Mouse (Mus musculus): ENCODE results near the gene Mettl6. TPM values are rescaled to one million over a fixed set of nuclear protein-coding genes. Genes with fewer than 3 reads are reported as not detected.

Mettl6 gene
- polyA plus RNA-seq, 1 experiment from 2014 or later, result 38.7 TPM

GRCm38 (mm10) chr14:31509911-31510310 lies 15.1 kb upstream of the Mettl6 start:
- ATAC-seq (ENCODE audit: extremely low read depth, insufficient number of reproducible peaks, low FRiP score, low TSS enrichment), result no peak
- Histone ChIP-seq H3K9ac (no peak overlapping the region), H3K27me3 (replicated peaks) (no peaks in the 10 kb centered on the region), H3K9me3 (peaks cover 8% of the 10 kb centered on the region; the same call in 1 of the 2 replicates), H3K4me1 (0 out of 2 replicates have a peak, but pooled peaks cover 6% of the 10 kb centered on the region), H3K4me3 (no peak overlapping the region), H3K36me3 (peaks cover 68% of the 10 kb centered on the region), H3K27ac (replicated peaks) (no peak overlapping the region), H3K4me2 (no peak overlapping the region)
- WGBS, result 90% methylated on average over 2 of the region's 2 CpGs

DNA sequence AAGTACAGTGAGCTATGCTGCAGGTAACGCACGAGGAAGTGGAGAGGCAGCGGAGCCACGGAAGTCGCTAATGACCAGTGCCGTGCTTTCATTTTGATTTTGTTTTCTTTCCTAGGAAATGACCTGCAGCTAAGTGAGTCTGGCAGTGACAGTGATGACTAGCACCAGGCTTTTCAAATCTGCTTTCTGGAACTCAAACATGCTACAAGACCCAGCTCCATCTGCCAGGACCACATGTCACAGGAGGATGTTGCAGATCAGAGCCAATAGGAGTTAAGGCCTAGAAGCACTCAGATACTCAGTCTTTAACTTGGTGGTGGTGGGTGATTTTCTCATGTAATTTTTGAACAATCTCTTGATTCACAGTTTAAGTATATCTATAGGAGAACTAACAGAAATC lies 11.6 kb upstream of the Mettl6 start:
- Histone ChIP-seq H3K27me3 (replicated peaks) (no peaks in the 10 kb centered on the region), H3K4me3 (no peak overlapping the region), H3K4me2 (no peak overlapping the region), H3K9ac (no peak overlapping the region), H3K9me3 (no peaks in the 10 kb centered on the region), H3K27ac (replicated peaks) (no peak overlapping the region), H3K4me1 (0 out of 2 replicates have a peak, but pooled peaks cover 6% of the 10 kb centered on the region), H3K36me3 (peaks cover 92% of the 10 kb centered on the region)
- ATAC-seq (ENCODE audit: extremely low read depth, insufficient number of reproducible peaks, low FRiP score, low TSS enrichment), result no peak
- 92% methylated on average over 6 of the region's 6 CpGs for WGBS

GRCm38 (mm10) chr14:31503406-31503805 lies 8.6 kb upstream of the Mettl6 start:
- Histone ChIP-seq H3K9me3 (no peaks in the 10 kb centered on the region), H3K4me2 (no peak overlapping the region), H3K9ac (no peak overlapping the region), H3K27me3 (replicated peaks) (no peaks in the 10 kb centered on the region), H3K4me1 (0 out of 2 replicates have a peak, but pooled peaks cover 3% of the 10 kb centered on the region), H3K36me3 (peaks cover 97% of the 10 kb centered on the region), H3K4me3 (no peak overlapping the region), H3K27ac (replicated peaks) (no peak overlapping the region)
- ATAC-seq (ENCODE audit: extremely low read depth, insufficient number of reproducible peaks, low FRiP score, low TSS enrichment), result no peak
- 84% methylated on average over 13 of the region's 13 CpGs for WGBS

DNA sequence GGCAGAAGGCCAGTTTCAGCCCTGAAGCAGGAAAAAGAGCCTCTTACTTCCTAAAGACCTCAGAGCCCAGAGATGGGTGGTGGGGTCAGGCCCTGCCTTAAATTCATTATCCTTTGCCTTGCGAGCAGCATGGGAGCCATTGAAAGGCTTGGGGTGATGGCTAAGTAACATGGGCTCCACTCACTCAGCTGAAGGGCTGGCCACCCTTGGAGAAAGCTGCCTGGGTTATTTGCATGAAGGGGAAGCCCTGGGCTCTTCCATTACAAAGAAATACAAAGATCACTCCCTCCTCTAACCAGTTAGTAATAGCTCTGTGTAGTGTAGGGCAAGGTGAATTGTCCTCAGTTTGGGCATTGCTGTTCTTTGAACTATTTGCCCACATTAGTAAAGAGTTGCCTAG lies 4.7 kb upstream of the Mettl6 start:
- no peak for ATAC-seq (ENCODE audit: extremely low read depth, insufficient number of reproducible peaks, low FRiP score, low TSS enrichment)
- Histone ChIP-seq H3K9ac (no peak overlapping the region), H3K27me3 (replicated peaks) (no peaks in the 10 kb centered on the region), H3K27ac (replicated peaks) (no peak overlapping the region), H3K4me1 (peaks cover 28% of the 10 kb centered on the region), H3K4me3 (no peak overlapping the region), H3K4me2 (no peak overlapping the region), H3K9me3 (no peaks in the 10 kb centered on the region), H3K36me3 (peaks cover 64% of the 10 kb centered on the region)
- 88% methylated on average over 1 of the region's 1 CpGs for WGBS

DNA sequence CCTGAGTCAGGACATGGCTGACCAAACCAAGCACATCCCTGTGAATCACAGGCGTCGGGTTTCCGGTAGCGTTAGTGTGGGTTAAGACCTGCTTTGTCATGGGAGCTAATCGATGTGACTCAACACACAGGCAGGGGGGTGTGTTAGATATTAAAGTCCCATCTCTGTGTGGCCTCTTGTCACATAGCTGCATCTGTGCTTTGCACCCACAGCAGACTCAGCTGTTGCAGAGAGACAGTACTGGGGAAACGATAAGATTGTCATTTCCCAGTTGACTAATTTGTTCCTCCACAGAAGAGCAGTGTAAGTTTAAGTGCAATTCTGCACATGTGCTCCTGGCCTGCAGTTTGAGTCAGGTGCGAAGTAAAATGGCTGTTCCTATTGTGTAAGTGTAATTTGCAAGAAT lies 1.4 kb upstream of the Mettl6 start:
- 40% methylated on average over 7 of the region's 7 CpGs for WGBS
- peak overlapping the region; percentile 8; the same call in 1 of the 2 replicates for H3K27ac ChIP-seq (replicated peaks)
- ATAC-seq (ENCODE audit: extremely low read depth, insufficient number of reproducible peaks, low FRiP score, low TSS enrichment), result peak; percentile 34; the same call in 1 of the 2 replicates

DNA sequence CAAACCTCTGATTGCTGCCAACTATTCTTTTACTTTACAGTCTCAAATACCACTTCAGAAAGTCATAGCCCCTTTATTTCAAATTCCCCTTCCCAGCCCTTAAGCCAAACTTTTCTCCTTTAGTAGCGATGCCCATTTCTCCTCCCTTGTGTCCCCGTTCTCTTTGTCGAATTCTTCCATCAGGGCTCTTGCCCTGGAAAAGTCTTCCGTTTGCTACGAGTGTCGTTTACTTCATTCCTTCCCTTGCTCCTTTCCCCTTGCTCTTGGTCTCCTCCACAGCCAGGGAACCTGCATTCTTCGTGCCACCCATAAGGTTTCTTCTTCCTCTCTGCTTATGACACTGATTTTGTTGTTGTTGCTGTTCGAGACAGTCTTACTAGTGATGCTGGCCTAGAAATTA lies 698 bp upstream of the Mettl6 start:
- 3% methylated on average over 8 of the region's 8 CpGs for WGBS
- H3K4me1 ChIP-seq, result peaks cover 45% of the 10 kb centered on the region
- peak overlapping the region; percentile 89 for H3K4me2 ChIP-seq
- peak overlapping the region; percentile 94 for H3K9ac ChIP-seq
- no peaks in the 10 kb centered on the region for H3K27me3 ChIP-seq (replicated peaks)
- no peaks in the 10 kb centered on the region for H3K9me3 ChIP-seq
- H3K36me3 ChIP-seq, result peaks cover 52% of the 10 kb centered on the region
- peak overlapping the region; percentile 85 for H3K4me3 ChIP-seq
- ATAC-seq (ENCODE audit: extremely low read depth, insufficient number of reproducible peaks, low FRiP score, low TSS enrichment), result no peak
- H3K27ac ChIP-seq (replicated peaks), result peak overlapping the region; percentile 87

More for the DNA sequence above, 1.4 kb upstream of the Mettl6 start:
- Histone ChIP-seq H3K9ac (peak overlapping the region; percentile 94), H3K27me3 (replicated peaks) (no peaks in the 10 kb centered on the region), H3K9me3 (no peaks in the 10 kb centered on the region), H3K4me1 (peaks cover 45% of the 10 kb centered on the region), H3K4me3 (peak overlapping the region; percentile 85), H3K36me3 (peaks cover 52% of the 10 kb centered on the region), H3K4me2 (peak overlapping the region; percentile 89)

- H3K27ac ChIP-seq (replicated peaks), result peak within 1 kb of the TSS; percentile 87
- H3K4me1 ChIP-seq, result peaks cover 45% of the 10 kb centered on the region
- under 1% methylated on average over 37 of the region's 37 CpGs for WGBS
- peak within 1 kb of the TSS; percentile 85 for H3K4me3 ChIP-seq
- no peaks in the 10 kb centered on the region for H3K9me3 ChIP-seq
- H3K9ac ChIP-seq, result peak within 1 kb of the TSS; percentile 94
- peaks cover 51% of the 10 kb centered on the region for H3K36me3 ChIP-seq
- H3K27me3 ChIP-seq (replicated peaks), result no peaks in the 10 kb centered on the region
- H3K4me2 ChIP-seq, result peak within 1 kb of the TSS; percentile 89
- ATAC-seq (ENCODE audit: extremely low read depth, insufficient number of reproducible peaks, low FRiP score, low TSS enrichment), result no peak
Measured at GRCm38 (mm10) chr14:31494349-31494974, 378 bp downstream of the Mettl6 start, which contains the start of gene Eaf1. Gene Eaf1, plus strand, starts transcription at chr14:31494399.

DNA sequence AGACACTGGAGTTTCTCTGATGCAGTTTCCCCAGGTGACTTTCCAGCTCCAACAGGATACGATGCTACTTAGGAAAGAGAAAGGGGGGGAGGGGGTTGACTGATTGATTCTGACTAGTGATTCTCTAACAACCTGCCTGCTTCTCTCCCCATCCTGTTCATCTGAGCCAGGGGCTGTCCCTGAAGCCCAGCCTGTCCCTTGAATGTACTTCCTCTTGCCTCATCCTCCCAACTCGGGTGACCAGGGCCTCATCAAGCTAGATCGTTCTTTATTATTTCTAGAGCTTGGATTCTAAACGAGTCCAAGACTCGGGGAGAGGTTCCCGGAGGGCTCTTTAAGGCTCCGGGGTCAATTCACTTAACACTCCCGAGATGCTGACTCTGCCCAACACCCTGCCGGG lies 939 bp downstream of the Mettl6 start:
- peak overlapping the region; percentile 85 for H3K4me3 ChIP-seq
- ATAC-seq (ENCODE audit: extremely low read depth, insufficient number of reproducible peaks, low FRiP score, low TSS enrichment), result no peak
- H3K36me3 ChIP-seq, result peaks cover 53% of the 10 kb centered on the region

DNA sequence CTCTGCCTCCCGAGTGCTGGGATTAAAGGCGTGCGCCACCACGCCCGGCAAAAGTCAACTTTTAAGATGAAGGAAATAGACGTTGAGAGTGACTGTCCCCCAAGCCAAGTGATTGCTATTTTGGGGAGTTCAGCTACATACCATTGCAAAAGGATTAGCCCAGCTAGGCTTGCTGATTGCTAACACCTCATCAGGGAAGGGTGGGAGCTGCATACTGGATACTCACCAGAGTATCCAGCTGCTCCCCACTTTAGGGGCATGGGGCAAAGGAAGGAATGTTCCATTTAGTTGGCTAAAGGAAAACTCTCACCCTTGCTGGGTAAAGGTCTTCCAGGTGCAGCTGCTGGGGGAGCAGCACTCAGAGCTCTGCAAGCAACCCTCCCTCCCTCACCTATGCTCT lies 6.8 kb downstream of the Mettl6 start:
- Histone ChIP-seq H3K9me3 (no peaks in the 10 kb centered on the region), H3K4me3 (no peak overlapping the region), H3K36me3 (peaks cover 95% of the 10 kb centered on the region), H3K27me3 (replicated peaks) (no peaks in the 10 kb centered on the region), H3K27ac (replicated peaks) (no peak overlapping the region), H3K4me1 (peaks cover 5% of the 10 kb centered on the region), H3K9ac (no peak overlapping the region), H3K4me2 (no peak overlapping the region)
- 88% methylated on average over 6 of the region's 6 CpGs for WGBS
- no peak for ATAC-seq (ENCODE audit: extremely low read depth, insufficient number of reproducible peaks, low FRiP score, low TSS enrichment)

More for the DNA sequence above, 939 bp downstream of the Mettl6 start:
- H3K27me3 ChIP-seq (replicated peaks), result no peaks in the 10 kb centered on the region
- peak overlapping the region; percentile 87; the same call in 1 of the 2 replicates for H3K27ac ChIP-seq (replicated peaks)
- peaks cover 45% of the 10 kb centered on the region for H3K4me1 ChIP-seq
- peak overlapping the region; percentile 94 for H3K9ac ChIP-seq
- peak overlapping the region; percentile 89 for H3K4me2 ChIP-seq
- whole genome bisulfite sequencing, result 46% methylated on average over 9 of the region's 9 CpGs
- H3K9me3 ChIP-seq, result no peaks in the 10 kb centered on the region

DNA sequence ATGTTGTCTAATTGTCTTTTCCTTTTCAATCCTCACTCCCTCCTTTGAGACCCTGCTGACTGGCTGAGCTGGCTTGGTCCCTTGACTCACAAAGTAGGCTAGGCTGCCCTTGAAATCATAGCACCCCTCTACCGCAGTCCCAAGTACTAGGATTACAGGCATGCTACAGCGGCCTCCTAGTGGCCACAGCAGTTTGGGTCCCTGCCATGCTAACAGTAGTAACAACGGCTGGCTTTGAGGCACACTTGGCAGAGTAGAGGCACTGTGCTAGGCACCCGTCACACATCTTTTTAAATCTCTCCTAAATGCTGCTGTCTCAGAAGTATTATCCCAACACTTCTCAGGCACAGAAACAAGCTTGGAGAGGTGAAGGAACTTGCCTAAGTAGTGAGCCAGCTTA lies 8.4 kb downstream of the Mettl6 start:
- Histone ChIP-seq H3K4me2 (no peak overlapping the region), H3K27ac (replicated peaks) (no peak overlapping the region), H3K9me3 (no peaks in the 10 kb centered on the region), H3K36me3 (peaks cover 96% of the 10 kb centered on the region), H3K4me1 (no peaks in the 10 kb centered on the region), H3K27me3 (replicated peaks) (no peaks in the 10 kb centered on the region), H3K9ac (no peak overlapping the region), H3K4me3 (no peak overlapping the region)
- 79% methylated on average over 4 of the region's 4 CpGs for WGBS
- no peak for ATAC-seq (ENCODE audit: extremely low read depth, insufficient number of reproducible peaks, low FRiP score, low TSS enrichment)

DNA sequence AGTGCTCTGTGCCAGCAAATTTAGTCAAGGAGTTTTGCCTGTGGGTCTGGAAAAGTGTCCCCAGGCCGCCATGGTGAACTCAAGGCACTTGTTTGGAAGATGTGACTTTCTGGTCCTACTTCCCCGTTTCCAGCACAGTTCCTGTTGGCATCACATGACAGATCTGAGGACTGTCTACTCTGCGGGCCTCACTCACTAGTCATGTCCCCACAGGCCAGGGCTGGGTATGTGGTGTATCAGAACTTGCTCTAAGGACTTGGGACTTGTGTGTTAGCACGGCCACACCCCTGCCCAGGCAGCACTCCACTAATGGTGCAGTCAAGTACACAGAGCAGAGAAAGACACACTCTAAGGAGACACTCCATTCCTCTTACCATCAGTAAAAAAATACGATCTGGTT lies 12.4 kb downstream of the Mettl6 start:
- Histone ChIP-seq H3K4me1 (no peaks in the 10 kb centered on the region), H3K9me3 (no peaks in the 10 kb centered on the region), H3K27me3 (replicated peaks) (no peaks in the 10 kb centered on the region), H3K36me3 (peaks cover 96% of the 10 kb centered on the region), H3K4me2 (no peak overlapping the region), H3K4me3 (no peak overlapping the region), H3K27ac (replicated peaks) (no peak overlapping the region), H3K9ac (no peak overlapping the region)
- 88% methylated on average over 5 of the region's 5 CpGs for WGBS
- ATAC-seq (ENCODE audit: extremely low read depth, insufficient number of reproducible peaks, low FRiP score, low TSS enrichment), result no peak

GRCm38 (mm10) chr14:31473297-31473696 lies 21.5 kb downstream of the Mettl6 start:
- Histone ChIP-seq H3K4me2 (no peak overlapping the region), H3K4me3 (no peak overlapping the region), H3K27me3 (replicated peaks) (no peaks in the 10 kb centered on the region), H3K9me3 (no peaks in the 10 kb centered on the region), H3K27ac (replicated peaks) (no peak overlapping the region), H3K4me1 (no peaks in the 10 kb centered on the region), H3K36me3 (peaks cover 16% of the 10 kb centered on the region), H3K9ac (no peak overlapping the region)
- no peak for ATAC-seq (ENCODE audit: extremely low read depth, insufficient number of reproducible peaks, low FRiP score, low TSS enrichment)
- WGBS, result 81% methylated on average over 2 of the region's 2 CpGs
